Mouse (Mus musculus): ENCODE data around the gene Fam71e1. TPM values are rescaled to one million over a fixed set of nuclear protein-coding genes. Genes with fewer than 3 reads are reported as not detected.
A peak's percentile ranks its signal among the peaks of the same experiment; 100 is the strongest.

Fam71e1 gene
- polyA plus RNA-seq, 1 experiment = 7.4 TPM

- Histone ChIP-seq H3K4me3 (ENCODE audit: low read depth, low read length) (no peak within 1 kb of the TSS), H3K9ac (ENCODE audit: low read depth, poor library complexity, severe bottlenecking) (no peak within 1 kb of the TSS), H3K4me1 (ENCODE audit: control insufficient read depth, insufficient read depth, low read length) (peaks cover 2% of the 10 kb centered on the region), H3K9me3 (replicated peaks; ENCODE audit: control insufficient read depth, insufficient read depth, low read length, poor library complexity, severe bottlenecking) (no peaks in the 10 kb centered on the region), H3K27ac (ENCODE audit: insufficient read depth, low read length) (no peak within 1 kb of the TSS), H3K27me3 (ENCODE audit: control insufficient read depth, insufficient read depth, low read length, poor library complexity, severe bottlenecking) (no peaks in the 10 kb centered on the region), H3K36me3 (ENCODE audit: control insufficient read depth, insufficient read depth, low read length, poor library complexity, severe bottlenecking) (no peaks in the 10 kb centered on the region)
- TF ChIP-seq EP300 (IDR thresholded peaks at IDR 0.05; ENCODE audit: insufficient read depth, low read depth, low read length) = no peak
Observed at GRCm38 (mm10) chr7:44465111-44465510, 31.3 kb upstream of the Fam71e1 start, which contains the start of gene Aspdh. Gene Aspdh, plus strand, starts transcription at chr7:44465391.

DNA sequence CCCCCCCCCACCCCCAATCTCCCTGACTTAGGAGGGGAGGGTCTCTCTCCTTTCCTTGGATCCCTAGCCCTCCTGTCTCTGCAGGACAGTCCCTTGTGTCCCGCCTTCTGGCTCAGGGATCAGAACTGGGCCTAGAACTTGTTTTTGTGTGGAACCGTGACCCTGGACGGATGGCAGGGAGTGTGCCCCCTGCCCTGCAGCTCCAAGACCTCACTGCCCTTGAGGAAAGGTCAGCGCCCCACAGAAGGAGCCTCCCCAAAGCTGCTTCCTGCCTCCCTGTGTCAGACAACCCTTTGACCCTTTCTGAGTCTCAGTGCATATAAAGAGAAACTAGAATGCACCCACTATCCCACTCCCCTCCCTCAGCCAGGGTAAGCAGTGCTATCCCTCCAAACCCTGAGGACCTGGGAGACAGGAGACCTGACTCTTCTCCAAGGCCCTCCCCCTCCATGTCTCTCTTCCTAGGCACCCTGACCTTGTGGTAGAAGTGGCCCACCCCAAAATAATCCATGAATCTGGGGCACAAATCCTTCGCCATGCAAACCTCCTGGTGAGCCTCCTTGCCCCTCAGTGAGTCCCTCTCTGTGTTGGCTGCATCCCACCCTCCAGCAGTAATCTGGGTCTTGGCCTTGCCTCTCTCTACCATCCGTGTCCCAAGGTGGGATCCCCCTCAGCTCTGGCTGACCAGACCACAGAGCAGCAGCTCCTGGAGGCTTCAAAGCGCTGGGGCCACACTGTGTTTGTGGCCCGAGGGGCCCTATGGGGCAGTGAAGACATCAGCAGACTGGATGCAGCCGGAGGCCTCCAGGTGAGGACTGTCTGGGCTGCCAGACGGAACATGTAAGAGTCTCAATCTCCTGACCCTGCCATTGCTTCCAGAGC is 30.1 kb upstream of the Fam71e1 start:
- Histone ChIP-seq H3K27me3 (ENCODE audit: control insufficient read depth, insufficient read depth, low read length, poor library complexity, severe bottlenecking) (no peaks in the 10 kb centered on the region), H3K27ac (ENCODE audit: insufficient read depth, low read length) (no peak overlapping the region), H3K36me3 (ENCODE audit: control insufficient read depth, insufficient read depth, low read length, poor library complexity, severe bottlenecking) (no peaks in the 10 kb centered on the region), H3K4me3 (ENCODE audit: low read depth, low read length) (no peak overlapping the region), H3K9me3 (replicated peaks; ENCODE audit: control insufficient read depth, insufficient read depth, low read length, poor library complexity, severe bottlenecking) (no peaks in the 10 kb centered on the region), H3K4me1 (ENCODE audit: control insufficient read depth, insufficient read depth, low read length) (peaks cover 2% of the 10 kb centered on the region), H3K9ac (ENCODE audit: low read depth, poor library complexity, severe bottlenecking) (no peak overlapping the region)
- TF ChIP-seq EP300 (IDR thresholded peaks at IDR 0.05; ENCODE audit: insufficient read depth, low read depth, low read length) (no peak), POLR2A (IDR thresholded peaks at IDR 0.05; ENCODE audit: insufficient read depth, low read length) (no peak), CTCF (IDR thresholded peaks at IDR 0.05; ENCODE audit: low read depth, low read length) (no peak)

GRCm38 (mm10) chr7:44466888-44467311 is 29.5 kb upstream of the Fam71e1 start:
- H3K36me3 ChIP-seq (ENCODE audit: control insufficient read depth, insufficient read depth, low read length, poor library complexity, severe bottlenecking) = no peaks in the 10 kb centered on the region
- H3K9me3 ChIP-seq (replicated peaks; ENCODE audit: control insufficient read depth, insufficient read depth, low read length, poor library complexity, severe bottlenecking) = no peaks in the 10 kb centered on the region
- no peak overlapping the region for H3K9ac ChIP-seq (ENCODE audit: low read depth, poor library complexity, severe bottlenecking)
- no peaks in the 10 kb centered on the region for H3K4me1 ChIP-seq (ENCODE audit: control insufficient read depth, insufficient read depth, low read length)
- no peak overlapping the region for H3K27ac ChIP-seq (ENCODE audit: insufficient read depth, low read length)
- TF ChIP-seq POLR2A (IDR thresholded peaks at IDR 0.05; ENCODE audit: insufficient read depth, low read length) (no peak), EP300 (IDR thresholded peaks at IDR 0.05; ENCODE audit: insufficient read depth, low read depth, low read length) (no peak), CTCF (IDR thresholded peaks at IDR 0.05; ENCODE audit: low read depth, low read length) (no peak)
- no peaks in the 10 kb centered on the region for H3K27me3 ChIP-seq (ENCODE audit: control insufficient read depth, insufficient read depth, low read length, poor library complexity, severe bottlenecking)
- H3K4me3 ChIP-seq (ENCODE audit: low read depth, low read length) = peak overlapping the region; percentile 75; the same call in 1 of the 2 replicates

DNA sequence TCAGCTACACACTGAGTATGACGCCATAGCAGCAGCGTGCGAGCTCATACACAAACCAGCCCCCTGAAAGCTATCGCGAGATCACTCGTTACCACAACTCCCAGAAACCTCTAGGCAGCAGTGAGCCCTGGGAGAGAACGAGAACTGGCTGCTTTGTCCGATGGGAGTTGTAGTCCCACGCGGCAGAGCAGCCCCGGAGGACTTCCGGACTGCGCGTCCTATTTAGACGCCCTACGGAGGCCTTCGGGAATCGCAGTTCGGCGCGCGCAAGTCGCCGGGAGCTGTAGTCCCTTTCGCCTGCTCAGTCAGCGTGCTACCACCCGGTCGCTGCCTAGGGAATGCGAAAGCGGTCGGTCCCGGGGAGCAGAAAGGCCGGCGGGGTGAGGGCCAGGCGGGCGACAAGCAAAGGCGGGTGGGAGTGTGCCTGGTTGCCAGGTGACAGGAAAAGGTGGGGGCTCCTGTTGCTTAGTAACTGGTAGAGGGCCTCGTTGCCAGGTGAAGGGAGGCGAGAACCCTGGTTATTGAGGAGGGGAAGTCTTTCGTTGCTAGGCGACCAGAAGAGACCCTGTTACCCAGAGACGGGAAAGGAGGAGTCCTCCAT is 28.5 kb upstream of the Fam71e1 start, which contains the start of gene Josd2:
Gene Josd2 (plus strand): TSS at position 170 of the 601 bp plus-strand sequence.
- Histone ChIP-seq H3K9me3 (replicated peaks; ENCODE audit: control insufficient read depth, insufficient read depth, low read length, poor library complexity, severe bottlenecking) (no peaks in the 10 kb centered on the region), H3K36me3 (ENCODE audit: control insufficient read depth, insufficient read depth, low read length, poor library complexity, severe bottlenecking) (no peaks in the 10 kb centered on the region), H3K4me1 (ENCODE audit: control insufficient read depth, insufficient read depth, low read length) (no peaks in the 10 kb centered on the region), H3K9ac (ENCODE audit: low read depth, poor library complexity, severe bottlenecking) (peak within 1 kb of the TSS; percentile 46), H3K27ac (ENCODE audit: insufficient read depth, low read length) (no peak within 1 kb of the TSS), H3K27me3 (ENCODE audit: control insufficient read depth, insufficient read depth, low read length, poor library complexity, severe bottlenecking) (no peaks in the 10 kb centered on the region), H3K4me3 (ENCODE audit: low read depth, low read length) (peak within 1 kb of the TSS; percentile 80)
- TF ChIP-seq EP300 (IDR thresholded peaks at IDR 0.05; ENCODE audit: insufficient read depth, low read depth, low read length) = no peak
- TF ChIP-seq POLR2A (IDR thresholded peaks at IDR 0.05; ENCODE audit: insufficient read depth, low read length) = peak; percentile 11

GRCm38 (mm10) chr7:44468644-44469285 is 27.6 kb upstream of the Fam71e1 start:
- H3K9me3 ChIP-seq (replicated peaks; ENCODE audit: control insufficient read depth, insufficient read depth, low read length, poor library complexity, severe bottlenecking) = no peaks in the 10 kb centered on the region
- no peak overlapping the region for H3K27ac ChIP-seq (ENCODE audit: insufficient read depth, low read length)
- no peaks in the 10 kb centered on the region for H3K4me1 ChIP-seq (ENCODE audit: control insufficient read depth, insufficient read depth, low read length)
- H3K9ac ChIP-seq (ENCODE audit: low read depth, poor library complexity, severe bottlenecking) = no peak overlapping the region
- no peaks in the 10 kb centered on the region for H3K36me3 ChIP-seq (ENCODE audit: control insufficient read depth, insufficient read depth, low read length, poor library complexity, severe bottlenecking)
- H3K4me3 ChIP-seq (ENCODE audit: low read depth, low read length) = peak overlapping the region; percentile 80; the same call in 1 of the 2 replicates
- H3K27me3 ChIP-seq (ENCODE audit: control insufficient read depth, insufficient read depth, low read length, poor library complexity, severe bottlenecking) = no peaks in the 10 kb centered on the region
- TF ChIP-seq EP300 (IDR thresholded peaks at IDR 0.05; ENCODE audit: insufficient read depth, low read depth, low read length) = no peak
- no peak for TF ChIP-seq POLR2A (IDR thresholded peaks at IDR 0.05; ENCODE audit: insufficient read depth, low read length)
- no peak for TF ChIP-seq CTCF (IDR thresholded peaks at IDR 0.05; ENCODE audit: low read depth, low read length)

Measured in ES-Bruce4 (cell line).